Mouse (Mus musculus) erythroblast, embryonic 14.5 days (primary cell): Measurements from ENCODE around the gene Rbfox2. TPM values are rescaled to one million over a fixed set of nuclear protein-coding genes. Genes with fewer than 3 reads are reported as not detected.

Experiments used
- H3K27me3 ChIP-seq: 2 replicates; pipeline ENCODE4 v1.6.1; 2012; ENCODE audit warnings: inconsistent platforms; ENCODE audit not compliant: control insufficient read depth
- H3K36me3 ChIP-seq: 2 replicates; pipeline ENCODE4 v1.6.1; 2012; ENCODE audit warnings: mild to moderate bottlenecking, inconsistent platforms; ENCODE audit not compliant: control insufficient read depth
- H3K4me1 ChIP-seq: 2 replicates; pipeline ENCODE4 v1.6.1; 2012; ENCODE audit warnings: inconsistent platforms; ENCODE audit not compliant: control insufficient read depth
- H3K4me3 ChIP-seq: replicated peaks from 2 replicates; pipeline ENCODE3; 2012; ENCODE audit warnings: moderate library complexity, mild to moderate bottlenecking, inconsistent platforms
- H3K9me3 ChIP-seq: 2 replicates; pipeline ENCODE4 v1.6.1; 2012; ENCODE audit warnings: low read length, inconsistent platforms, mixed read lengths; ENCODE audit not compliant: control insufficient read depth
- GATA1 ChIP-seq: IDR thresholded peaks from 2 replicates; pipeline ENCODE4 v1.6.1; 2012; ENCODE audit warnings: low read length, inconsistent platforms, mixed read lengths
- TAL1 ChIP-seq: IDR thresholded peaks from 3 replicates; pipeline ENCODE4 v1.6.1; 2012; ENCODE audit warnings: low read length, inconsistent platforms, mixed read lengths
- polyA plus RNA-seq: library from polyadenylated mRNA; stranded (reverse); fragments of >175 nt; gene quantifications from 2 replicates; pipeline ENCODE4 v1.2.3, GENCODE M21; 2012

The Rbfox2 gene
- polyA plus RNA-seq, 1 experiment: not detected

DNA sequence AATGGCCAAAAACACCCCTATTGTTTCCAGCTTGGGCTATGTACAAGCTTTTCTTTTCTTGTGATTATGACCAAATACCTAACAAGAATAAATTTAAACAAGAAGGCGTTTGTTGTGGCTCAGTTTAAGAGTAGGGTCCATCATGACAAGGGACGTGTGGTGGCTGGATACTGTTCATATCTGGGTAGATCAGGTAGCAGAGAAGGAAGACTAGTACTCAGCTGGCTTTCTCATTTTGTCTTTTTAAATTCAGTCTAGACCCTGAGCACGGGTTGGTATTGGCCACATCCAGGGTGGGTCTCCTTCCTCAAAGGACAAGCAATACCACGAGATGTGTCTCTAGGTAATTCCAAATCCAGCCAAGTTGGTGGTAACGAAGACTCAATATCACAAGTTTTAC is 57.4 kb downstream of the Rbfox2 start:
- no peaks in the 10 kb centered on the region for H3K27me3 ChIP-seq
- no peaks in the 10 kb centered on the region for H3K9me3 ChIP-seq
- H3K4me3 ChIP-seq: no peak overlapping the region
- no peaks in the 10 kb centered on the region for H3K4me1 ChIP-seq
- TF ChIP-seq GATA1 (no peak), TAL1 (no peak)
- H3K36me3 ChIP-seq: no peaks in the 10 kb centered on the region

DNA sequence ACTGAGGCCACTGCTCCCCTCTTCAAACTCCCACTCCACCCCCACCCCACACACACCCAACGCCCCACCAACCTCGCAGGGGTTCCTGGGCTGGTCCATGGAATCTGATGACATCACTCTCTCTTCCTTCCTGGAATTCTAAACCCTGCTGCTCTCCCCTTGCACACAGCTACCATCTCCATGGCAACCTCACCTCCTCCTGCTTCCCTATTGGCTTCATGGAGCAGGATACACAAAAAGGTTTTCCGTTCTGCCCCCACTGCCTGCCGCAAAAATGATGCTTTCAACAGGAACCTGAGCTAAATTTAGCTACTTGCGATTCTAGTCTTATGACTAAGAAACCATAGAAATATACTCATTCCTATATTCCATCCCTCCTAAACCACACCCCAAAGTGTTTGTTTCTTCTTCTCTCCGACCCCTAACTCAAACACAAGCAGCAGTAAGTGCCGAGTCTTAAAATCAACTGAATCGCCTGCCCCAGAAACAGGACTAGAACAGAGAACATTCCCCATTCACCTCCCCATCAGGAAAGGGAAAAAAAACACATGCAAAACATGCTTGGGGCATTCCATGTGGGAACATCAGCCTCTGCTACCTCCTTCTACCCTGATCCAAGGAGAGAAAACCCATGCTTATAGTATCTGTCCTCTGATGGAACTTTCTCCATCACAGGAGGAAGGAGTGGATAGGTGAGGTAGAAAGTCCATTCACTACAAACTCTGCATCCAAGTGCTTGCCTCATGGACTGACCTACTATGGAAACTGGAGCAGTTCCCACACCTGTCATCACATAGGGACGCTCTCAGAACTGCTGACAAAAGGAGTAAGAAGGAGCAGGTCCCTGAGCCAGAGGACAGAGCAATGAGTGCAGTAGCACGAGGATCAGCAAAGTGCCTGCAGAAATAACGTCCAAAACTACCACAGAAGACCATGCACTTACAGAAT is 61.1 kb downstream of the Rbfox2 start:
- H3K36me3 ChIP-seq: no peaks in the 10 kb centered on the region
- H3K4me3 ChIP-seq: no peak overlapping the region
- no peak for TF ChIP-seq GATA1
- no peak for TF ChIP-seq TAL1
- H3K4me1 ChIP-seq: no peaks in the 10 kb centered on the region
- no peaks in the 10 kb centered on the region for H3K9me3 ChIP-seq
- H3K27me3 ChIP-seq: no peaks in the 10 kb centered on the region

DNA sequence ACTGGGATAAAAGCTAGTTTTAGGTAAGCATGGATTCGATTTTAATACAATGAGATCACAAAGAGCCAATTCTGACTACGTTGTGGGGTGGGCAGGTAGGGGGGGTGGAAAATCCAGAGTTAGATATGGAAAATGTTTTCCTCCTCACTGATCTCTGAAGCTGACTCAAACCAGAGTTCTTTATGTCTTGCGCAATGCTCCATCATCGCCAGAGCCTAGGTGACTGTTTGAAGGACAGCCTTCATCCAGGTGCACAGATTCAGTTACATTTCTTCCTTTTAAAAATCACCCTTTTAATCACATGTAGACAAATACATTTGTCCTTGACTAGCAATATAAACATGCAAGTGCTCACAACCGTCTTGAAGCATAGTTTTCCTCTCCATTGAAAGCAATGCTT is 62.2 kb downstream of the Rbfox2 start:
- TF ChIP-seq TAL1 (no peak), GATA1 (no peak)

DNA sequence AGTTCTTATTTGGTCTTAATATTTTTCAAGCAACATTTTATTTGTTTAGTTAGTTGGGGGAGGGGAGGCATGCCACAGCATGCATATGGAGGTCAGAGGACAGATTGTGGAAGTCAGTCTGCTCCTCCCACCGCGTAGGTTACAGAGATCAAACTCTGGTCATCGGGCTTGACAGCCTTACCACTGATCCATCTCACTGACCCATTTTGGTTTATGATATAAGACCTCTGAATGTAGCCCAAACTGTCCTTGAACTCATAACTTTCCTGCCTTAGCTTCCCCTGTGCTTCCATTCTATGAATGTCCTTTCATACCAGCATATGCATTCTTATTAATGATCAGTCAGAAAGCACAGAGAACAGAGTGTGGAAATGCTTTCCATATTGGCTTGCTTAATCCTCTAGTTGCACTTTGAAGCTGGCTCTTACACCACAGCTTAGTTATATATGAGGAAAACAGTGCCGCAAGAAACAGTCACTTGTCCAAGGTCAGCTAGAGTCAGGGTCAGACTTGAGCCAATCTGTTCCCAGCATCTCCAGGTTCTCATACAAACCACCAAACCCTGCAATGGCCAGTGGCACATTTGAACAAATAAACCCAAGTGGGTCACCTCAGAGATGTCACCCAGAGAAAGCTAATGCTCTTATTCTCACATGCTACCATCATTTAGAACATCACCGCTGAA is 62.8 kb downstream of the Rbfox2 start:
- H3K36me3 ChIP-seq: no peaks in the 10 kb centered on the region
- no peaks in the 10 kb centered on the region for H3K9me3 ChIP-seq
- H3K27me3 ChIP-seq: no peaks in the 10 kb centered on the region
- no peak overlapping the region for H3K4me3 ChIP-seq
- no peak for TF ChIP-seq TAL1
- TF ChIP-seq GATA1: no peak
- no peaks in the 10 kb centered on the region for H3K4me1 ChIP-seq

More for the DNA sequence above, 62.2 kb downstream of the Rbfox2 start:
- Histone ChIP-seq H3K4me1 (no peaks in the 10 kb centered on the region), H3K36me3 (no peaks in the 10 kb centered on the region), H3K4me3 (no peak overlapping the region), H3K9me3 (no peaks in the 10 kb centered on the region), H3K27me3 (no peaks in the 10 kb centered on the region)

DNA sequence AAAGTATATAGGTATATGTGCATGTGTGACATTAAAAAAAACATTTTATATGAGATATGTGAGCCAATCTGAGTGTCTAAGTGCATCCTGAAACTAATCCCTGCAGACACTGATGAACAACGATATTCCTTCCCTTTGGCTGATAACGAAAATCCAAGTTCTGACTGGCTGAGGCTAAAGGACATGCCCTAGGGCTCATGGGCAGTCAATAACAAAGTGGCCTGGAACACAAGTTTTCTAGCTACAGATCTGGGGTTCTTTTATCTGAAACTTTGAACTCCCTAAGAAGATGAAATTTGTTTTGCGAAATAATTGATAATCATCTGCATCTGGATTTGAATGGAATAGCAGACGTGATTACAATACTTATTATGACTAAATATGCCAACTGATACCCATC is 66.2 kb downstream of the Rbfox2 start:
- no peak overlapping the region for H3K4me3 ChIP-seq
- H3K4me1 ChIP-seq: peaks cover 4% of the 10 kb centered on the region
- no peak for TF ChIP-seq GATA1
- TF ChIP-seq TAL1: no peak
- H3K36me3 ChIP-seq: no peaks in the 10 kb centered on the region
- no peaks in the 10 kb centered on the region for H3K27me3 ChIP-seq
- H3K9me3 ChIP-seq: no peaks in the 10 kb centered on the region

DNA sequence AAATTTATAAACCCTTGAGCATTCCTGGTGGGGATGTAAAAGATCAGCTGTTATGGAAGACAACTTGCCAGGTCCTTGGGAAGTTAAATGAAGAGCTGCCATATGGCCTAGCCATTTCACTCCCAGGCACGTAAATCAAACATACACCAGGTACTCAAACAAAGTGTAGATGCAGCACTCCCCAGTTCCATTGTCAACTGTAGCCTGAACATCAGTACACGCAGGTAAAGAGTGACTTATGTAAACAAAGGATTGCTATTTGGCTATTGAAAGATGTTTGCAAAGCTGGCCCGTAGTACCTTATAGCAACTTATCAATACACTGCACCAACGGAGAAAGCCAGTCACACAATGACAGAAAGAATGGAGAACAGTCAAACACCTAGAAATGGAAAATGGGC is 67.2 kb downstream of the Rbfox2 start:
- no peaks in the 10 kb centered on the region for H3K9me3 ChIP-seq
- H3K36me3 ChIP-seq: no peaks in the 10 kb centered on the region
- H3K27me3 ChIP-seq: no peaks in the 10 kb centered on the region
- peaks cover 4% of the 10 kb centered on the region for H3K4me1 ChIP-seq
- TF ChIP-seq TAL1 (no peak), GATA1 (no peak)
- H3K4me3 ChIP-seq: no peak overlapping the region

DNA sequence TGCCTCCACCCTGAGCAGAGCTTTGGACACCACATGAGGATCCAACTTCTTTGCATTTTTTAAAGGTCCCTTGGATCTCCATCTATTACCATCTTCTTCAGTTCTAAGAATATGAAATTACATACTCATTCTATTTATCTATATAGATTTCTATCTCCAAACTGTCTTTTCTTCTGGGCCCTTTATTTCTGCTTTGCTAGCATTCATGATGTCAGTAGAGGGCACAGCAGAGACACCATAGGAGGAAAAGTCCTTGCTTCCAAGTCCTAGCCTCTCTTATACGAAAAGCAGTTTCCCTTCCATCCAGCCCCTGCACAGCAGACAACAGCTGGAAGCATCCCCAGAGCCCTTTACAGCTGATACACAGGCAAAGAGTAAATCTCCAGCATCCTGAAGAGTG is 69.1 kb downstream of the Rbfox2 start:
- Histone ChIP-seq H3K9me3 (no peaks in the 10 kb centered on the region), H3K4me1 (peaks cover 4% of the 10 kb centered on the region), H3K27me3 (no peaks in the 10 kb centered on the region), H3K36me3 (no peaks in the 10 kb centered on the region), H3K4me3 (no peak overlapping the region)
- TF ChIP-seq TAL1 (no peak), GATA1 (no peak)

DNA sequence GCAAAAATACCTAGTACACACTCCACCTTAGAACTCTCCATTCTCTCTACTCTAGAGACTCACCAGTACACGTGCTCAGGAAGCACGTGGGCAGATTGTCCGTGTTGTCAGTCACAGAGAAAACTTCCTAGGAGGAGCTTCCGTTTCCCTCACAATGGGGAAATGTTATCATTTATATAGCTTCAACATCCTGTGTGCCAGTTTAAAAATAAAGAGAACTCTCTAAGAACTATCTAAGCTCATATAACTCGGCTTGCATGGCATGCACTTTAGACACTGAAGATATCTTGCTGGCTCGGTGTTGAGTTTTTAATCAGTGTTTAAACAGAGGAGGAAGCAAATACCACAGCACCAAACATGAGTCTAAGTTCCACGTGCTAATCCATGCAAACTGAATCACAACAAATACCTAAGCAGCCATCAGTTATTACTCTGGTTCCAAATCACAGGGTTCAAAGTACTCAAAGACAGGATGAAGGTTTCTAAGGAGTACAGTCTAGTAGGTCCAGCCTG is 70.7 kb downstream of the Rbfox2 start:
- no peaks in the 10 kb centered on the region for H3K36me3 ChIP-seq
- no peaks in the 10 kb centered on the region for H3K27me3 ChIP-seq
- no peak for TF ChIP-seq GATA1
- no peak for TF ChIP-seq TAL1
- H3K4me1 ChIP-seq: peaks cover 4% of the 10 kb centered on the region
- H3K9me3 ChIP-seq: no peaks in the 10 kb centered on the region
- no peak overlapping the region for H3K4me3 ChIP-seq

DNA sequence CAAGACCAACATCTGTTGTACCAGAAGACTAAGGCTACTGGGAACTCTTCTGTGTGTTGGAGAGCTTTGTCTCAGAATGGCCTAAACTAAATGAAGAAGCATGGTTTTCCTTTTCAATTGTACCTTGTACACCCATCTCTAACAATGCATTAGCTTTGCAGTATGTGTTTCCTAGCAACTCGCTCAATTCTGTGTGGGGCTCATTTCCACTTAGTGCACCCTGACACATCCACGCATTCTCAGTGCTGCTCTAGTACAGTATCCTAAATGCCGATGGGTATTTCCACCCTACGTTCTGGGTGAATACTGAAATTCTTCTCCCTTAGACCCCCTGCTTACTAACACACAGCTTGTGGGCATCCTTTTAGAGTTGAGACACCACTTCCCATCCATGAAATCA is 71.3 kb downstream of the Rbfox2 start:
- Histone ChIP-seq H3K4me1 (peaks cover 4% of the 10 kb centered on the region), H3K4me3 (no peak overlapping the region), H3K36me3 (no peaks in the 10 kb centered on the region), H3K27me3 (no peaks in the 10 kb centered on the region), H3K9me3 (no peaks in the 10 kb centered on the region)
- TF ChIP-seq GATA1 (no peak), TAL1 (no peak)
